Mouse (Mus musculus) bone marrow macrophage, adult 2 months (primary cell): ENCODE measurements around the gene Slit3.

Source experiments
- CTCF ChIP-seq: IDR thresholded peaks from 2 replicates; pipeline ENCODE4 v1.5.1; 2012; ENCODE audit warnings: low read depth, mild to moderate bottlenecking, low read length, moderate library complexity
- POLR2A ChIP-seq: IDR thresholded peaks from 2 replicates; pipeline ENCODE4 v1.6.1; 2012; ENCODE audit warnings: mild to moderate bottlenecking, low read depth, low read length, borderline replicate concordance

GRCm38 (mm10) chr11:35163396-35163795 is 42.4 kb downstream of the Slit3 start:
- no peak for TF ChIP-seq CTCF
- no peak for TF ChIP-seq POLR2A
